Mouse (Mus musculus): Measurements from ENCODE around the gene Tlnrd1.
"Not testable (repeated sequence)": the region's sequence is repeated elsewhere in the genome, so short reads cannot be mapped to it uniquely, and the experiment has no call there.

The Tlnrd1 gene

DNA sequence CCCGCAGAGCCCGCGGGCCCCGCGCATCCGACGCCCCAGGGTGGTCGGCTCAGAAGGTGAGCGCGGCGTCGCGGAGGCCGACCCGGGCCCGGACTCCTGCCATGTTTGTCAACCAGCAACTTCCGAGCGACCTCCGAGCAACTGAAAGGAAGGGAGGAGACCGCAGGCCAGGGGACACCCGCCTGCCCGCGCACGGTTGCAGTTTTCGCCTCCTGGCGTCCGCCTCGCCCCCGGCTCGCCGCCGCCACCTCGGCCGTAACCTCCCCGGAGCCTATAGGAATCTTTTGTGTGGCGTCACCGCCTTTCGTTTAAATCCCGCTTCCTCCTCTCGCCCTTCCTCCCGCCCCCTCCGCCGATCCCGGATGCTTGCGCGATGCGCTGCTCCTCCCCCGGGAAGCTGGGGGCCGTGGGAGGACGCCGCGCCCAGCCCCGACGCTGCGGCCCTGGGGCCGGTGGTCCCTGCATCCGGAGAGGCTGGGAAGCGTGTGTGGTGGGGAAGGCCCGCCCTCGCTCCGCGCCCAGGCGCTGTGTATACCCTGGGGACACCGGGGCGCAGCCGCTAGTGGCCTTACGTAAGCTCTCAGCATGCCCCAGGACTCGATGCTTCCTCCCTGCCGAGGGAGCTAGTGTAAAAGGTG lies at the start of gene Tlnrd1, which contains the start of gene Mesd:
Tlnrd1 (minus strand) TSS at position 285 of the 638 bp plus-strand sequence.
Mesd (plus strand) TSS at position 446 of the 638 bp plus-strand sequence.
- DNase-seq (ENCODE audit: low read depth, low spot score), result peak; percentile 67

DNA sequence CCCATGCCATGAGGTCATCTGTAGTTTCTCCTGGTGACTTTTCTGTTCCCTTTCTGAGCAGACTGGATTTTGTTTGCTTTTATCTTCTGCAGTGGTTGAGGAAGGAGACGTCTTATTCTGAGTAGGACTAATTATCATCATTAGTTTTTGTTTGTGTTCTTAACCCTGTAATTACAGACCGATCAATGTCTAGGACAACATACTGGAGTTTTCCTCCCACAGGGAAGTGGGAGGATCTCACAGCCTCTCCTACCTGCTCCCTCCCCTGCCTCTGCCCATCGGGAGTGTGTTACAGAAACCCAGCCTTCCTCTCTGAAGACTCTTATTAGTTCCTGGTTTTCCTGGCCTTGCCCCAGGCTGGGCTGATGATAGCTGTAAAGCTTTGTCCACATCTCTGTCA lies 37.5 kb upstream of the Tlnrd1 start:
- DNase-seq (ENCODE audit: low read depth, low spot score), result no peak

GRCm38 (mm10) chr7:83920241-83920640 lies 36.1 kb upstream of the Tlnrd1 start:
- DNase-seq (ENCODE audit: low read depth, low spot score), result no peak

GRCm38 (mm10) chr7:83914566-83914965 lies 30.5 kb upstream of the Tlnrd1 start:
- DNase-seq (ENCODE audit: low read depth, low spot score), result peak; percentile 62

- DNase-seq (ENCODE audit: low read depth, low spot score), result no peak
These were observed 29.9 kb upstream of the Tlnrd1 start for GRCm38 (mm10) chr7:83913995-83914394.

DNA sequence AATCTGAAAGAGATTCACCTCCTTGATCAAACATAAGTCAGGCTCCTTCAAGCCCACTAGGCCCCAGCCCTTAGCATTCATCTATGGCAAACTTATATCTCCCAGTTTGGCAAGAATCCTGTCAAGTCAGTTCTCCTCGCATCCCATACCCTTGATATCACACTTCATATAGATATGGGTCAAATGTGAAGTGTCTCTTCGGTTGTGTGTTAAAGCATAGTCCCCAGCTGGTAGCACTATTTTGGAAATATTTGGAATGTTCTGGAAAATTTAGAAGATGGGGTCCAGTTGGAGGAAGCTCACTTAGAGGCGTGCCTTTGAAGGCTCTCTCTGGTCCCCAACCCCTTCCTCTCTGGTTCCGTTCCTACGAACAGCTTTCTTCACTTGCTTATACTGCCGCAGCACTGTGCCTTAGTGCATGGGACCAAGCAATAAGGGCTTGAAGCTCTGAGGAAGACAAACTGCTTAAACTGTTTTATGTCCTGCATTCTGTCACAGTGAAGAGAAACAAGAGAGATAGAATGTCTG lies 29.4 kb upstream of the Tlnrd1 start:
- DNase-seq (ENCODE audit: low read depth, low spot score), result no peak

GRCm38 (mm10) chr7:83911909-83912308 lies 27.8 kb upstream of the Tlnrd1 start:
- DNase-seq (ENCODE audit: low read depth, low spot score), result no peak

DNA sequence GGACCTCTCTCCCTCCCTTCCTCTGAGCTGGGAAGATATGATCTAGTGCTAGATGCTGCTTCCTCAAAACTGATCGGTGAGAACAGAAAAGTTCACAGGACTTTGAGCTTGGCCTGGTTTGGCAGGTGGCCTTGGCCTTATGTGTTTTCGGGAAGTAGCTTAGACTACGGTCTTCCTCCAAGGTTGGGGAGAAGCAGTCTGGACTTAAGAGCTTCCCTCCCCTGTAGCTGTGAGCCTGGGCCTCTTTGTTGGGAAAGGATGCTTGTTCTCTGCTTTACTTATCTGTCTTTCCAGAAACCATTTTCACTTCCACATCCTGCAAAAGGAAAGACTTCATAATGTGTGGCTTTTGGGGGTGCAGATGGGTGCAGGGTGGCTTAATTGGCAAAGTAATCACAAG lies 20.7 kb upstream of the Tlnrd1 start:
- DNase-seq (ENCODE audit: low read depth, low spot score), result no peak

DNA sequence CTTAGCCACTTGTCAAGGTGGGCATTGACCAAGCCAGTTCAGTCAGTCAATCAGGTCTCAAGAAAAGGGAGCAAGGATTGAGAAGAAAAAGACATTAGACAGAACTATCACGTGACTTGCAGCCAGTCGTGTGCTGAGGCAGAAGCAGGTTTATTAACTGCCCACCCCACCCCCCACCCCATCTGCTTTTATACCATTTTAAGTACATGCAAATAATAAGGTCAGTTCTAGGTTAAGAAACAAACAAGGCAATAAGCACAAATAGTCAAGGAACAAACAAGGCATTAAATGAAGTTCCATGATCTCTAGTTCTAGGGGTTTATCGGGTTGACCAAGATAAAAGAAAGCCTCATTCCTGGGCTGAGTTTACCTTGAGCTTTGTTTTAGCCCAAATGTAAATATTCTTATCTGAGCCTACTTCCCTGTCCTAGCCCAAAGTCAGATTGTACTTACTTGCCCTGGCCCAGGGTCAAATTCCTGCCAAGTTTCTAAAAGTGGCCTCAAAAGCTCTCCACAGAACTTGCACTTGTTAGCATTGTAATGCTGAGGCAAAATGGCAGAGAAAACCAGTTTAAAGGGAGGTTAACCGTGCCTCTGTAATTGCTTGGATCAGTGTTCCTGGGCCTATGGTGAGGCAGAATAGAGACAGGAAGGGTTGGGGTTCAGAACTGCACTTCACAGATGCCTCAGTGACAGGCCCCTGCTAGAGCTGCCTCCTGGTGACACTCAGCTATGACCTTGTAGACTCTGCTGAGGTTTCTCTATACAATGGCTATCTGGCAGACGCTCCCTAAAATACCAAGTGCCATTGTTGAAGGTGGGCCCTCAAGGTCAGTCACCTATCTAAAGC lies 18.4 kb upstream of the Tlnrd1 start:
- no peak for DNase-seq (ENCODE audit: low read depth, low spot score)

- no peak for DNase-seq (ENCODE audit: low read depth, low spot score)
These were observed 17.3 kb upstream of the Tlnrd1 start for GRCm38 (mm10) chr7:83901425-83901824.

DNA sequence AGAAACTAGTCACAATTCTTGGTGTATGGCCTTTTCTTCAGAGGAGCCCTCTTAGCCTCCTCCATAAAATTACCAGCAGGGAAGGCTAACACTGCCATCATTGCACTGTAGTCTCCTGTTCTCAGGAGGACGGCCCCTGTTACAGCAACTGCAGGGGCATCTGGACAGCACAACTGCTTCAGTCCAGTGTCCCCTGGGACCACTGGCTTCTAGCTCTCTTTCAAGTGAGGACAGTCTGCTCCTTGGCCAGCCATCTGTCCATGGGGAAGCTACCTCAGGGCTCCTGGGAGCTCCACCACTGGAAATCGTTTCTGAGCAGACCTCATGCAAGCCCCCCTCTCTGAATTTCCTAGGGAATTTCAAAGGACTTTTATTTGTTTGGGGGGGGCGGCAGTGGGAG lies 16.4 kb upstream of the Tlnrd1 start:
- DNase-seq (ENCODE audit: low read depth, low spot score), result no peak

- no peak for DNase-seq (ENCODE audit: low read depth, low spot score)
These were observed 14.2 kb upstream of the Tlnrd1 start for GRCm38 (mm10) chr7:83898267-83898666.

- no peak for DNase-seq (ENCODE audit: low read depth, low spot score)
These were observed 12.1 kb upstream of the Tlnrd1 start for GRCm38 (mm10) chr7:83896077-83896740.

DNA sequence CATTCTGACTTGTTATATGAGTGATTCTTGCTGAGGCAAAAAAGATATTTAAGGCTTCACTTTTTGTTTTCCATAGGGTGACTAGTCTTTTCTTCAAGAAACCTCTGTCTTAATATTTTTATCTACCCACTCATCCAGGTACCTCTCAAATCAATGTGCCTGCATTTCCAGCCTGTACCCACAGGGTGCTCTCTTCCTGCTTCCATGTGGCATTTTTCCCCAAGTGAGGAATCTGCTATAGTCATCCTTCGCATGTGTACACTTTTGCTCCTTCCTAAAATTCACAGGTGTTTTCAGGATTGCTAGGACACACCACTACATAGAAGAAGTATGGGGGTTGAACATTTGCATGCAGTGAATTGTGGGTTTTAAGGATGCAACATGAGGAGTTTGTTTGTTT lies 10.2 kb upstream of the Tlnrd1 start:
- DNase-seq (ENCODE audit: low read depth, low spot score), result no peak

- no peak for DNase-seq (ENCODE audit: low read depth, low spot score)
These were observed 8.2 kb upstream of the Tlnrd1 start for GRCm38 (mm10) chr7:83892333-83892669.

DNA sequence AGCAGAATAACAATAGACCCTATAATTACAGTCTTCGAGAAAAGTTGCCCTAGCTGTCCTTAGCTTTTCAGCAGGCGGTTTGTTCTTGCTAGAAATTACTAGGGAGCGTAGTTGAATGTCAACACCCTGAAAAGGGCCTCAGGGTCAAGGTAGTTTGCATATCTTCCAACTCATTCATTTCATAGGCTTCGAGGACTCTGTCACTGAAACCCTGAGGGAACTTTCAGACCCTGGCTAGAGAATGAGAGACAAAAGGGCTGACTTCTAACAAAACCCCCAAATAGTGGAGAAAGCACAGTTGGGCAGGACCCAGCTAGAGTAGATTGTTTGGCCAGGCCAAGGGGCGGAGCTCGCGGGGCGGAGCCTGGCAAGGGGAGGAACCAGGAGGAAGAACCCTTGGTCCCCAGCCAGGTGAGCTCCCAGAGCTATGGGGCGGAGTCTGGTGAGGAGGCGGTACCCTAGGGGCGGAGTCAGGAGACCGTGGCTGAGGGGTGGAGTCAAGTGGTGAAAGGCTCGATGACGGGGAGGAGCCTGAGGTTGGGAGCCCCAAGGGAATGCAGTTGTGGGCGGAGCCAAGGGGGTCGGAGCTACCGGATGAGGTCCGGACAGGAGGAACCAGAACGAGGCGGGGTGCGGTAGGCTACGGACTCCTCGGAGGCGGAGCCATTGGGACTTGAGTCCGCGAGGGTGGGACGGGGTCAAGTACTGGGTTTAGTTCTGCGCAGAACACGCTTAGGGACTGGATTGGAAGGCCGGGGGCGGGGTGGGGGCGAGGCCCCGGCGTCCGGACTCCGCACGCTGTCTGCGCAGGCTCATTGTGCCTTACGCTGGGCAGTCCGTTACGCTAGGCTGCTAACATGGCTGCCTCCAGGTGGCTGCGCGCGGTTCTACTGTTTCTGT lies 7.6 kb upstream of the Tlnrd1 start:
- peak; percentile 98 for DNase-seq (ENCODE audit: low read depth, low spot score)

DNA sequence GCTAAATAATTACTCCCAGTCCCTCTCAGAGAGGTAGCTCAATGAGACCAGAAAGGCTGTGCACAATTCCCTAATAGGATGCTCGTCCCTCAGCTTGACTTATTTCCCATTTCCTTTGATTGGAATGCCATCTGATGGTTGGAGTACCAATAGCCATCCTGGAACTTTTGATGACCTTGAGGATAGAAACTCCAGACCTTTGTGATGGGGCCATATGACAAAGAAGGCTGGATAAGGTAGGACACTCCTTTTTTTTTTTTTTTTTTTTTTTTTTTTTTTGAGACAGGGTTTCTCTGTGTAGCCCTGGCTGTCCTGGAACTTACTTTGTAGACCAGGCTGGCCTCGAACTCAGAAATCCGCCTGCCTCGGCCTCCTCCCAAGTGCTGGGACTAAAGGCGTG lies 5.8 kb upstream of the Tlnrd1 start:
- not testable (repeated sequence) for DNase-seq (ENCODE audit: low read depth, low spot score)

GRCm38 (mm10) chr7:83889383-83889782 lies 5.3 kb upstream of the Tlnrd1 start:
- DNase-seq (ENCODE audit: low read depth, low spot score), result no peak

DNA sequence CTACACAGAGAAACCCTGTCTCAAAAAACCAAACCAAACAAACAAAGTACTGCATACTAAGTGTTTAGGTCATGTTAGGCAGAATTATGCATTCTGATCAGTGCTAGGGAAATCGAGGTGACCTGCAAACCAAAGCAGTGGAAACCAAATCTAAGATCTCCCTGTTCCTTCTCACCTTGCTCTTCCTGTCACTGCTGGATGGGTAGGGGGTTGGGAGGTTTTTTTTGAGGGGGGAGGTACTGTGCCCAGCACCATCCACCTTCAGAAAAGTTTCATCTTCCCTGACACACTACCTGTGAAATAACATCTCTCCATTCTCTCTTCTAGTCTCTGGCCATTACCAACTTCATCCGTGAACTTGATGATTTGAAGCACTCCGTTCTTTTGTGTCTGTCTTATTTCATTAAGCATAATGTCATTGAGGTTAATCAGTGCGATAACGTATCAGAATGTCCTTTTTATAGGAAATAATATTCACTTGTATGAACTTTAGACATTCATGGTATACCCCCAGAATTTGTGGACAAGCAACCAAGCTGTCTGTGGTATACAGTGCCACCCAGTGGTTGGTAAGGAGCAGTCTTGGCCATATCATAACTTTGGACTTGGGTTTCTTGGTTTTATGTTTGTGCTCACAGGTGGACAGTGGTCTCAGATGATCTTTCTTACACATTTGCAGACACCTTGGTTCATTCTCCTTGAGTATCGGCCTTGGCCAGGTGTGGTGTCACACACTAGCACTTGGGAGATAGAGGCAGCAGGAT lies 2.4 kb upstream of the Tlnrd1 start:
- no peak for DNase-seq (ENCODE audit: low read depth, low spot score)

DNA sequence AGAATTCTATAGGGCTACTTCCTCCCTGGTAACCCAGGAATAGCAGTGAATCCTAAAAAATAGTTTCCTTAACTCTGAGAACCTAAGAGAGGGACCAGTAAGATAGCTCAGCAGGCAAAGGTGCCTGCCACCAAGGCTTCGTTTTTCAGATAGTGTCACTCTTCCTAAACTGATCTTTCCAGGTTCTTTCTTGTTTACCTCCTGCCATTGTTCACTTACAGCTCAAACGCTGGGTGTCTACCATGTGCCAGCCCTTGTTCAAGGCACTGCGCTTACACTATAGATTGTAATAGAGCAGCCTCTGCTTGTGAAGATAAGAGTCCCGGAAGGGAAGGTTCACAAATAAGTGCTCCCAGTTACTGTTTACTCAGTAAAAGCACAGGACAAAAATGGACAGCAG lies 1.7 kb upstream of the Tlnrd1 start:
- no peak for DNase-seq (ENCODE audit: low read depth, low spot score)

All from retina, postnatal 7 days (tissue).